Mouse (Mus musculus) liver, embryonic 13.5 days (tissue): Measurements from ENCODE around the gene Arhgap42. TPM values are rescaled to one million over a fixed set of nuclear protein-coding genes. Genes with fewer than 3 reads are reported as not detected.
A peak's percentile ranks its signal among the peaks of the same experiment; 100 is the strongest.

Experiments
- ATAC-seq: fragments of 200-750 bp; cut with Nextera tagmentation; 2 replicates; pipeline ENCODE4 v1.8.0; 2017; ENCODE audit warnings: low read depth, mild to moderate bottlenecking, moderate number of reproducible peaks, moderate library complexity
- DNase-seq: peaks from one replicate; pipeline ENCODE4 v3.0.0; 2022
- H3K27ac ChIP-seq: fragments of 300-500 bp; sonication (generic); 2 replicates; pipeline ENCODE4 v1.5.1; 2015; ENCODE audit warnings: moderate library complexity, mild to moderate bottlenecking, inconsistent platforms
- H3K27me3 ChIP-seq: fragments of 300-500 bp; sonication (generic); 2 replicates; pipeline ENCODE4 v1.6.1; 2015; ENCODE audit warnings: mild to moderate bottlenecking, inconsistent platforms
- H3K36me3 ChIP-seq: fragments of 300-500 bp; sonication (generic); 2 replicates; pipeline ENCODE4 v1.6.1; 2015; ENCODE audit warnings: mild to moderate bottlenecking, inconsistent platforms
- H3K4me1 ChIP-seq: fragments of 300-500 bp; sonication (generic); replicated peaks from 2 replicates; pipeline ENCODE4 v1.6.1; 2015; ENCODE audit warnings: inconsistent platforms
- H3K4me2 ChIP-seq: fragments of 300-500 bp; sonication (generic); 2 replicates; pipeline ENCODE4 v1.6.1; 2015; ENCODE audit warnings: inconsistent platforms, mild to moderate bottlenecking, moderate library complexity
- H3K4me3 ChIP-seq: fragments of 300-500 bp; sonication (generic); replicated peaks from 2 replicates; pipeline ENCODE4 v1.5.1; 2015; ENCODE audit warnings: mild to moderate bottlenecking, inconsistent platforms
- H3K9ac ChIP-seq: fragments of 300-500 bp; sonication (generic); 2 replicates; pipeline ENCODE4 v1.6.1; 2015; ENCODE audit warnings: mild to moderate bottlenecking, inconsistent platforms
- H3K9me3 ChIP-seq: fragments of 300-500 bp; sonication (generic); replicated peaks from 2 replicates; pipeline ENCODE4 v1.6.1; 2016; ENCODE audit warnings: inconsistent platforms
- WGBS: fragments of 180-500 bp; shearing (Covaris S2); methylation state at CpG from one replicate; pipeline ENCODE4 v1.1.7; 2015; ENCODE audit not compliant: insufficient replicate concordance; 5-methylcytosine and 5-hydroxymethylcytosine counted together
- polyA plus RNA-seq: library from polyadenylated mRNA; unstranded; fragments of >200 nt; fragmentation: Nextera tagmentation; extraction: Ambion mirVana; gene quantifications from 2 replicates; pipeline ENCODE4 v1.2.1, GENCODE M21; 2015

Arhgap42 gene
- polyA plus RNA-seq, 1 experiment from 2014 or later: 8.1 TPM

GRCm38 (mm10) chr9:9097835-9098234 is 141.1 kb downstream of the Arhgap42 start:
- H3K9ac ChIP-seq: no peak overlapping the region
- DNase-seq: no peak
- no peak overlapping the region for H3K4me2 ChIP-seq
- WGBS: 41% methylated on average over 4 of the region's 4 CpGs
- no peaks in the 10 kb centered on the region for H3K4me1 ChIP-seq
- no peak overlapping the region for H3K27ac ChIP-seq
- H3K27me3 ChIP-seq: no peaks in the 10 kb centered on the region
- no peaks in the 10 kb centered on the region for H3K36me3 ChIP-seq
- ATAC-seq: 0 out of 2 replicates have a peak, but pooled peaks have one; percentile 26
- H3K4me3 ChIP-seq: no peak overlapping the region
- no peaks in the 10 kb centered on the region for H3K9me3 ChIP-seq

DNA sequence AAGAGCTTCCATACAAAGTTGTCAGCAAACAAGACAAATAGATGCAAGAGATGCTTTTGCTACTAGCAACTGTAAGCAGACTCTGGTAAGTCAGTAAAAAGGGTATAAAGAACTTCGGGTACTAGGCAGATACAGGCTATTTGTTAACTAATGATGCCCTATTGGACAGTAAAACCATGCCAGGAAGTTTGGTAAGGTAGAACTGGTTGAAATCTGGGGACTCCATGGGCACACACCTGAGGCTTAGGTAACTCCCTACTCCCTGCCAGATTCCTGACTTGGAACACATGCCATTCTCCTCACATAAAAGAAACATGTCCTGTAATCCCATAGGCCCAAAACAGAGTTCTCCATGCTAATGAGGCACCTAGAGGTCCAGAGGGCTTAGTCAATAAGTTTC is 142.1 kb downstream of the Arhgap42 start:
- H3K4me1 ChIP-seq: no peaks in the 10 kb centered on the region
- DNase-seq (no peak), ATAC-seq (no peak)
- H3K4me3 ChIP-seq: no peak overlapping the region
- H3K4me2 ChIP-seq: no peak overlapping the region
- no peaks in the 10 kb centered on the region for H3K36me3 ChIP-seq
- 44% methylated on average over 1 of the region's 1 CpGs for WGBS
- no peak overlapping the region for H3K27ac ChIP-seq
- H3K9ac ChIP-seq: no peak overlapping the region
- no peaks in the 10 kb centered on the region for H3K27me3 ChIP-seq
- H3K9me3 ChIP-seq: no peaks in the 10 kb centered on the region

DNA sequence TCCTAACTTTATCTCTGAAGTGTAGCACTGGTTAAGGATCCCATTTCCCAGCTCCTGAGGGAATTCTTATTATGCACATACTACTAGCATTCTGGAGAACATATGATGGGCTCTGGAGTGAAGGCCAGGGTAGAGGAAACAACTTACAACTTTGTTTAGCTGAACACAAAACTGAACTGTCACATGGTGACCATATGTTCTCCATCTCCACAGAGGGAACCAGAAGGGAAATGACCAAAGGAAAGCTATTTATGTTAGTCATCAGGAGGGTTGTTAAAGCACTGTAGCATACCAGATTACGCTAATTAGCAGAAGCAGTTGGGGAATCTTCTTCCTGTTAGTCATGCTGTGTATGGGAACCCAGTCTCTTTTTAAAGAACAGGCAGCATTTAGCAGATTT is 145.8 kb downstream of the Arhgap42 start:
- DNase-seq (no peak), ATAC-seq (no peak)
- no peaks in the 10 kb centered on the region for H3K36me3 ChIP-seq
- no peaks in the 10 kb centered on the region for H3K27me3 ChIP-seq
- WGBS: 33% methylated on average over 1 of the region's 1 CpGs
- no peak overlapping the region for H3K9ac ChIP-seq
- H3K4me3 ChIP-seq: no peak overlapping the region
- H3K27ac ChIP-seq: no peak overlapping the region
- H3K4me2 ChIP-seq: no peak overlapping the region
- H3K4me1 ChIP-seq: no peaks in the 10 kb centered on the region
- H3K9me3 ChIP-seq: no peaks in the 10 kb centered on the region

- H3K9me3 ChIP-seq: no peaks in the 10 kb centered on the region
- no peaks in the 10 kb centered on the region for H3K4me1 ChIP-seq
- no peak overlapping the region for H3K9ac ChIP-seq
- H3K27ac ChIP-seq: no peak overlapping the region
- ATAC-seq (no peak), DNase-seq (no peak)
- H3K4me2 ChIP-seq: no peak overlapping the region
- no peaks in the 10 kb centered on the region for H3K27me3 ChIP-seq
- 38% methylated on average over 2 of the region's 2 CpGs for WGBS
- no peak overlapping the region for H3K4me3 ChIP-seq
- no peaks in the 10 kb centered on the region for H3K36me3 ChIP-seq
Observed at GRCm38 (mm10) chr9:9083441-9083840, 155.5 kb downstream of the Arhgap42 start.

DNA sequence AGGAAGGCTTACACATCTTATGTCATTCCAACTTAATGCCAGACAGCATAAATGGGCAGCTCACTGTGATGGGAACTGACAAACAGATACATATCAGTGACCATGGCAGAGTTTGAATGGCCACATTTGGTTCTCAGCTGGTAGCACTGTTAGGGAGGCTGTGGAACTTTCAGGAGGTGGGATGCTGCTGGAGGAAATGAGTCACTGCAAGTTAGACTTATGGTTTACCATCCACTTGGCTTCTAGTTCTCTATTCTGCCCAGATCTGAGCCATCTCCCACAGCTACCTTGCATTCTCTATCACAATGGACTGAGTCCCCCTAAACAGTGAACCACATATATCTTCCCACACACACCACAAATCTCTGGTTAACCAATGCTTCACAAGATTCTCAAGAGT is 186.0 kb downstream of the Arhgap42 start:
- no peak overlapping the region for H3K4me2 ChIP-seq
- no peak overlapping the region for H3K27ac ChIP-seq
- no peaks in the 10 kb centered on the region for H3K9me3 ChIP-seq
- H3K4me1 ChIP-seq: no peaks in the 10 kb centered on the region
- H3K9ac ChIP-seq: no peak overlapping the region
- H3K36me3 ChIP-seq: no peaks in the 10 kb centered on the region
- H3K27me3 ChIP-seq: no peaks in the 10 kb centered on the region
- ATAC-seq: no peak
- H3K4me3 ChIP-seq: no peak overlapping the region
- DNase-seq: no peak

DNA sequence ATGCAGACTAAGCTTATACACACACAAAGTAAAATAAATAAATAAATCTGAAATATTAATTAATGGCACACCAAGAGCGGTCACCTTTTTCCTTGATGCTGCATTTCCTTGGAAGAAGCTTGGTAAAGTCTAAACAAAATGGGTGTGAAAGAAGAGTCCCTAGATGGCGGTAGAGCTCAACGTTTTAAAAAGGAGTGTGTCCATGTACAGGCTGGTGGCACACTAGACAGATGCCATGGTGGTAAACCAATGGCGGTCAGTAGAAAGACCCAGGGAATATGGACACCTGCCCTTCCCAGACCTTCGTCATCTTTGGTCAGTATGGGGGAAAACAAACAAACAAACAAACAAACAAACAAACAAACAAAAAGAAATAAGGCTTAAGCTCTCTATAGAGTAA is 187.7 kb downstream of the Arhgap42 start:
- Histone ChIP-seq H3K36me3 (no peaks in the 10 kb centered on the region), H3K4me1 (no peaks in the 10 kb centered on the region), H3K27ac (no peak overlapping the region), H3K9me3 (no peaks in the 10 kb centered on the region), H3K9ac (no peak overlapping the region), H3K4me2 (no peak overlapping the region), H3K4me3 (no peak overlapping the region), H3K27me3 (no peaks in the 10 kb centered on the region)
- no peak for ATAC-seq
- no peak for DNase-seq
- WGBS: 38% methylated on average over 5 of the region's 5 CpGs

DNA sequence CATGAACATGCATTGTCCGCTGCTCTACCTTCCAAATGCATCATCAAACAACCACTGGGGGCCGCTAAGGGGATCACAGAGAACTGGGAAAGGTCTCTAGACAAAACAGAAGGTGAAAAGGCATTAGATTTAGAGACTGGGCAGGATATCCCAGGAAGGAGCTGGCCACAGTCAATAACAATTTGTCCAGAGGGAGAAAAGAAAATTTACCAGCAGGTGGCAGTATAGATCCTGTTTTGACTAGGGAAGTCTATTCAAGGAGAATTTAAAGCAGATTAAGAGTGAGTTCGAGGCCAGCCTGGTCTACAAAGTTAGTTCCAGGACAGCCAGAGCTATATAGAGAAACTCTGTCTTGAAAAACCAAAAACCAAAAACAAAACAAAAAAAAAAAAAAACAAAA is 189.7 kb downstream of the Arhgap42 start:
- Histone ChIP-seq H3K27ac (no peak overlapping the region), H3K4me3 (no peak overlapping the region), H3K4me2 (no peak overlapping the region), H3K4me1 (no peaks in the 10 kb centered on the region), H3K9ac (no peak overlapping the region), H3K27me3 (no peaks in the 10 kb centered on the region), H3K36me3 (no peaks in the 10 kb centered on the region), H3K9me3 (no peaks in the 10 kb centered on the region)
- WGBS: 40% methylated on average over 3 of the region's 3 CpGs
- ATAC-seq: no peak
- no peak for DNase-seq

GRCm38 (mm10) chr9:9041009-9041408 is 197.9 kb downstream of the Arhgap42 start:
- no peak overlapping the region for H3K9ac ChIP-seq
- DNase-seq (no peak), ATAC-seq (no peak)
- H3K4me1 ChIP-seq: no peaks in the 10 kb centered on the region
- no peak overlapping the region for H3K4me2 ChIP-seq
- no peaks in the 10 kb centered on the region for H3K36me3 ChIP-seq
- no peaks in the 10 kb centered on the region for H3K27me3 ChIP-seq
- H3K4me3 ChIP-seq: no peak overlapping the region
- H3K27ac ChIP-seq: no peak overlapping the region
- no peaks in the 10 kb centered on the region for H3K9me3 ChIP-seq
- WGBS: 77% methylated on average over 7 of the region's 7 CpGs

DNA sequence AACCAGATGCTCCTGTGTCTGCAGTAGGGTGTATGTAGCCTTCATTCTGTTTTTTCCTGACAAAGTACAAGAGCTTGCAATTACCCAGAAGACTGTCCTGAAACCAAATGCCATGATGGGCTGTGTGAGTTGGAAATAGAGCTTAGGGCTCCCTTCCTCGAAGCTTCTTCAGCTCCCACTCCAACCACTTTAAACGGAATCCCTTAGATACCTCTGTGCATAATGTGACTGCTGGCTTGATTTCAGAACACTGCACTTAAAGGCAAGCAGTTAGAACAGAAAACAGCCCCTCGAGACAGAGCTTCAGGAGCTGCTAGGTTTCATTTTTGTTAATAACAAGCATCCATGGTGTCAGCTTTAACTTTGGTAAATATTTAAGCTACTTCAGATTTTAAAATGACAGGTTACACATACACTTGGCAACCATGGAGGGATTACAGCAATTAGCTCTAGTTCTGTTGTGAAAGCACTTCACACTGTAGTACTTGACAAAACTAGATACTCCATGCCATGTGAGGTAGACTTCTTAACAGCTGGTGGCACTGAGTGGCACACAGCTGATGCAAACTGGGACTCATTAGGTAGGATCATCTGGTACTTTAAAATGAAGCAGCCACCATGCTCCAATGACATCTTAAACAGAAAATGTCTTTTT is 201.8 kb downstream of the Arhgap42 start:
- Histone ChIP-seq H3K27me3 (no peaks in the 10 kb centered on the region), H3K4me3 (no peak overlapping the region), H3K4me1 (no peaks in the 10 kb centered on the region), H3K4me2 (no peak overlapping the region), H3K9me3 (no peaks in the 10 kb centered on the region), H3K9ac (no peak overlapping the region), H3K27ac (no peak overlapping the region), H3K36me3 (no peaks in the 10 kb centered on the region)
- ATAC-seq (no peak), DNase-seq (no peak)
- 55% methylated on average over 3 of the region's 3 CpGs for WGBS

DNA sequence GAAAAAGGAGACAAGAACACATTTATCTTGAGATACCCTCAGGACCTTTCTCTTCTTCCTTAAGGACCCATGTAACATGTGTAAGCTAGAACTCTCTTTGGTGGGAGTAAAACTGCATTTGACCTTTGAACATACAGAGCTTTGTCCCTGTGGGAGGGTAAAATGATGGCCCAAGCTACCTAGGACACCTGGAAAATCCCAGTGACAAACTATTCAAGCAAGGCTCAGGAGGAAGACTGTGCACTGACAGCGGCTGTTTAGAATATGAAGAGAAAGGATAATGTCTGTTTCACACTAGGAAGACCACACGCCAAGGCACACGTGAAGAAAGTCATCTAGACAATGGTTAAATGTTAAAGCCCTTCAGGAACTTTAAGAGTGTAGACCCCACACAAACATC is 211.0 kb downstream of the Arhgap42 start:
- Histone ChIP-seq H3K27ac (no peak overlapping the region), H3K36me3 (no peaks in the 10 kb centered on the region), H3K4me1 (no peaks in the 10 kb centered on the region), H3K9ac (no peak overlapping the region), H3K4me2 (no peak overlapping the region), H3K9me3 (no peaks in the 10 kb centered on the region), H3K4me3 (no peak overlapping the region), H3K27me3 (no peaks in the 10 kb centered on the region)
- ATAC-seq (no peak), DNase-seq (no peak)
- 68% methylated on average over 3 of the region's 3 CpGs for WGBS

GRCm38 (mm10) chr9:9027445-9027844 is 211.5 kb downstream of the Arhgap42 start:
- Histone ChIP-seq H3K36me3 (no peaks in the 10 kb centered on the region), H3K27ac (no peak overlapping the region), H3K4me1 (no peaks in the 10 kb centered on the region), H3K27me3 (no peaks in the 10 kb centered on the region), H3K4me2 (no peak overlapping the region), H3K4me3 (no peak overlapping the region), H3K9me3 (no peaks in the 10 kb centered on the region), H3K9ac (no peak overlapping the region)
- DNase-seq: no peak
- ATAC-seq: no peak
- 10% methylated on average over 5 of the region's 5 CpGs for WGBS

DNA sequence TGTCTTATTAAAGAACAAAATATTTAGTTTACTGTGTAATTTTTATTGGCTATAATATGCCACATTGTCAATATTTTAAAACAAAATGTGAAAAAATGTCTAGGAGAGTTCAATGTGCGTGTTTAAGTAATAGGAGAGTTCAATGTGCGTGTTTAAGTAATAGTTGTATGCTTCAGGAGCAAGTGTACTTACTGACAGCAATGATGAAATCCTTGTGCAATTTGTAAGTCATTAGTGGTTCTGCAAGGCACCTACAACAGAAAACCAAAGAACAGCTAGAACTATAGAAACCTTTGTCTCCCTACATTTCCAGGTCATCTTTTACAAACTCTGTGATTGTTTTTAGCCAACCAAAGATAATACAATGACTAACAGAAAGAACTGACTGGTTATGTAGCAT is 223.8 kb downstream of the Arhgap42 start:
- 55% methylated on average over 2 of the region's 2 CpGs for WGBS

More for the DNA sequence above, 223.8 kb downstream of the Arhgap42 start:
- DNase-seq (no peak), ATAC-seq (no peak)
- Histone ChIP-seq H3K4me3 (no peak overlapping the region), H3K4me1 (no peaks in the 10 kb centered on the region), H3K9ac (no peak overlapping the region), H3K27me3 (no peaks in the 10 kb centered on the region), H3K9me3 (no peaks in the 10 kb centered on the region), H3K36me3 (no peaks in the 10 kb centered on the region), H3K4me2 (no peak overlapping the region), H3K27ac (no peak overlapping the region)
